In genomic region chr11:106036548-106037417, GRCm38 (mm10) we compare ENCODE assay signal across 7 mouse cellular contexts. TPM values are rescaled to one million over a fixed set of nuclear protein-coding genes. Genes with fewer than 3 reads are reported as not detected.
DNase-seq lines count a peak whose midpoint lies in the region; ATAC-seq lines count a peak whose summit lies in the region.

TSS of gene Dcaf7 (plus strand) at chr11:106036872.

- H3K27me3 ChIP-seq in intestine, embryonic 15.5 days (replicated peaks) = no peaks in the 10 kb centered on the region
- no peaks in the 10 kb centered on the region for H3K27me3 ChIP-seq in midbrain, embryonic 10.5 days (ENCODE audit: low read depth, poor library complexity, severe bottlenecking)

- H3K4me2 ChIP-seq in intestine, embryonic 15.5 days (replicated peaks) = peak within 1 kb of the TSS; percentile 80

- H3K9me3 ChIP-seq in intestine, embryonic 15.5 days = no peaks in the 10 kb centered on the region
- 0 out of 2 replicates have a peak, but pooled peaks cover 2% of the 10 kb centered on the region for H3K9me3 ChIP-seq in midbrain, embryonic 10.5 days (replicated peaks)

- peak; percentile 98 for DNase-seq in adrenal gland, adult 2 months
- DNase-seq in embryo, embryonic 11.5 days (ENCODE audit: low read depth, low spot score) = peak; percentile 96
- DNase-seq in gastrocnemius, postnatal 36 days = peak; percentile 91 to 100
- peak; percentile 98 to 99 for DNase-seq in left cerebral cortex, postnatal 25 days (ENCODE audit: low spot score in 2 of 2)
- peak; percentile 98 for DNase-seq in midbrain, embryonic 10.5 days (ENCODE audit: low spot score)
- peak; percentile 94 for DNase-seq in right cerebral cortex, postnatal 4 days

- peaks cover 7% of the 10 kb centered on the region; the same call in 1 of the 2 replicates for H3K4me1 ChIP-seq in intestine, embryonic 15.5 days (replicated peaks)
- peaks cover 30% of the 10 kb centered on the region for H3K4me1 ChIP-seq in midbrain, embryonic 10.5 days

- H3K9ac ChIP-seq in intestine, embryonic 15.5 days = peak within 1 kb of the TSS; percentile 98

- H3K36me3 ChIP-seq in intestine, embryonic 15.5 days = no peaks in the 10 kb centered on the region
- H3K36me3 ChIP-seq in midbrain, embryonic 10.5 days = peaks cover 3% of the 10 kb centered on the region; the same call in 1 of the 2 replicates

- under 1% methylated on average over 66 of the region's 66 CpGs for WGBS in intestine, embryonic 15.5 days
- WGBS in midbrain, embryonic 10.5 days = under 1% methylated on average over 66 of the region's 66 CpGs

- ATAC-seq in intestine, embryonic 15.5 days = peak; percentile 99

- peak within 1 kb of the TSS; percentile 92 for H3K27ac ChIP-seq in intestine, embryonic 15.5 days
- peak within 1 kb of the TSS; percentile 90 for H3K27ac ChIP-seq in midbrain, embryonic 10.5 days (replicated peaks)

- H3K4me3 ChIP-seq in intestine, embryonic 15.5 days (replicated peaks) = peak within 1 kb of the TSS; percentile 99
- peak within 1 kb of the TSS; percentile 90 for H3K4me3 ChIP-seq in midbrain, embryonic 10.5 days

- intact Hi-C loops in gastrocnemius, postnatal 36 days (cut with DNase I) = no loop called here
- intact Hi-C loops in left cerebral cortex, postnatal 25 days (cut with DNase I) = no loop called here

RNA-seq across cellular contexts. Expression of gene Dcaf7, which starts in this region (rescaled TPM):
- total RNA-seq in adrenal gland, adult 2 months (2021) = 10 to 100 TPM; 39.6 to 57.8 TPM
- polyA plus RNA-seq in adrenal gland, adult 2 months (2012; rRNA removed) = 80.6 and 81.8 TPM in 2 replicates
- total RNA-seq in gastrocnemius, postnatal 36 days (2021) = 10 to 100 TPM; 23.9 to 25.6 TPM
- polyA plus RNA-seq in intestine, embryonic 15.5 days (2015; fragmentation: Nextera tagmentation; extraction: Ambion mirVana) = 51.6 and 52.3 TPM in 2 replicates
- 100 to 1,000 TPM; 152 to 168 TPM for total RNA-seq in left cerebral cortex, postnatal 25 days (2021)
- 76.8 and 98.1 TPM in 2 replicates for polyA plus RNA-seq in midbrain, embryonic 10.5 days (2016; fragmentation: Nextera tagmentation; extraction: Ambion mirVana)

Comparison
In these comparisons a context has a peak if more than half of its experiments do, and no peak if none do; other contexts are left out.
1. Peak in every context shown above with its lines: DNase-seq, ATAC-seq, H3K4me3 ChIP-seq and H3K27ac ChIP-seq.